Mouse (Mus musculus) kidney, adult 2 months (tissue): ENCODE measurements at regions not wholly inside any gene's neighbourhood (a gene's known extent, or its start where the extent isn't known, plus 50 kb on each side); places are given as distances from the start of the nearest gene placed in this dataset.

ENCODE experiments used
- CTCF ChIP-seq: fragments of 200-500 bp; conservative IDR thresholded peaks from 2 replicates; pipeline ENCODE4 v1.5.1; 2011; ENCODE audit warnings: low read depth, mild to moderate bottlenecking, control low read depth, low read length, moderate library complexity, mixed read lengths; ENCODE audit not compliant: insufficient read depth, insufficient read length
- POLR2A ChIP-seq: fragments of 200-500 bp; IDR thresholded peaks from one replicate; pipeline ENCODE4 v1.6.1; 2011; ENCODE audit warnings: low read depth, low read length, control low read depth

DNA sequence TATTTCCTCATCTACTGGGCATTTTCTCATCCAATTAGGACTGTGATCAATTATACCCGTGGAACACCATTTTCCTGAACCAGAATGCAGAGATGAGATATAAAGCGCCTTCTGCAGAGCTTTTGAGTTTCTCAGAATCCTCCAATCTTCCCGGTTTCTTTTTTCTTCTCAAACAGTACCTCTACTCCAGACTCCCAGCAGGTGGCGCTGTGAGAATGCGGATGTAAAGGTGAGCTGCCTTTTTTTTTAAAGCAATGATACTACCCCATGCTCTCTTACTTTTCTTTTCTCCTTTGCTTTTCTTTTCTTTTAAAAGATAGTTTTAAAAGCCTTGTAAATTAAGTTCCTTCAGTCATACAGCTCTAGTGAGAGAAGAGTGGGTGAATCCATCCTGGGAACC is 224.4 kb upstream of the BB014433 start:
- TF ChIP-seq CTCF (peak; percentile 68), POLR2A (no peak)
